Mouse (Mus musculus) left cerebral cortex, postnatal 14 days (tissue): ENCODE data around the gene Cd164. TPM values are rescaled to one million over a fixed set of nuclear protein-coding genes. Genes with fewer than 3 reads are reported as not detected.

Source experiments
- DNase-seq, 2 experiments: peaks; one replicate each; pipeline ENCODE4 v3.0.0; 2021 to 2022; ENCODE audit warnings: low spot score in 2 of 2, mixed read lengths in 1 of 2
- intact Hi-C: fragments of 180-260 bp; cut with DNase I; formaldehyde crosslinking; loops from one replicate; pipeline ENCODE4 v1.15.1; 2025
- total RNA-seq, 2 experiments: library from RNA; stranded (reverse); gene quantifications; 2 replicates each; pipeline ENCODE4 v1.2.3; 2021

Cd164 gene
- total RNA-seq, 2 experiments from 2014 or later, result 56.1 to 57.1 TPM

- DNase-seq, result peak; percentile 93 to 96
- intact Hi-C loops, result no loop called here
Measured at GRCm38 (mm10) chr10:41489708-41490517, 29.3 kb upstream of the Cd164 start, which contains the start of the genes Smpd2 and Ppil6. Gene Smpd2, minus strand, starts transcription at chr10:41490369. Gene Ppil6, plus strand, starts transcription at chr10:41490439.

- intact Hi-C loops, result no loop called here
- DNase-seq, result no peak
Measured at GRCm38 (mm10) chr10:41490518-41490873, 28.7 kb upstream of the Cd164 start.

- DNase-seq, result no peak
- intact Hi-C loops, result no loop called here
Measured at GRCm38 (mm10) chr10:41491111-41491510, 28.1 kb upstream of the Cd164 start.

GRCm38 (mm10) chr10:41500941-41501340 is 18.3 kb upstream of the Cd164 start:
- intact Hi-C loops, result loop anchor here (5.0 to 10.0 kb wide), 3 partner anchors 49 to 496 kb away; partner anchors contain the start of genes Ak9, Fig4 and Zbtb24
- peak; percentile 31 to 65 for DNase-seq

- DNase-seq, result no peak
- intact Hi-C loops, result loop anchor here (5.0 to 10.0 kb wide), 4 partner anchors 53 to 500 kb away; partner anchors contain the start of genes Ak9, Fig4 and Zbtb24
Measured at GRCm38 (mm10) chr10:41504996-41505395, 14.2 kb upstream of the Cd164 start.

- intact Hi-C loops, result loop anchor here (5.0 to 10.0 kb wide), 3 partner anchors 73 to 501 kb away; partner anchors contain the start of genes Ak9 and Fig4
- peak; percentile 79 to 90 for DNase-seq
Measured at GRCm38 (mm10) chr10:41505446-41505845, 13.8 kb upstream of the Cd164 start.

GRCm38 (mm10) chr10:41509160-41509559 is 10.1 kb upstream of the Cd164 start:
- intact Hi-C loops, result loop anchor here (5.0 to 10.0 kb wide), 3 partner anchors 77 to 504 kb away; partner anchors contain the start of genes Ak9 and Fig4
- no peak for DNase-seq

- DNase-seq, result no peak
- intact Hi-C loops, result loop anchor here (10.0 kb wide), 1 partner anchor 780 kb away; no protein-coding TSS in a partner anchor
Measured at GRCm38 (mm10) chr10:41514301-41514700, 4.9 kb upstream of the Cd164 start.

- intact Hi-C loops, result loop anchor here (10.0 kb wide), 1 partner anchor 780 kb away; no protein-coding TSS in a partner anchor
- no peak for DNase-seq
Measured at GRCm38 (mm10) chr10:41514921-41515320, 4.3 kb upstream of the Cd164 start.

- intact Hi-C loops, result loop anchor here (1.0 to 10.0 kb wide), 2 partner anchors 164 to 776 kb away; no protein-coding TSS in a partner anchor
- DNase-seq, result peak; percentile 67 to 68
Measured at GRCm38 (mm10) chr10:41518508-41518980, 670 bp upstream of the Cd164 start.

- intact Hi-C loops, result loop anchor here (10.0 kb wide), 1 partner anchor 775 kb away; no protein-coding TSS in a partner anchor
- DNase-seq, result peak; percentile 33 to 56
Measured at GRCm38 (mm10) chr10:41519640-41520409, 611 bp downstream of the Cd164 start.

- intact Hi-C loops, result no loop called here
Measured at GRCm38 (mm10) chr10:41520410-41520673, 1.1 kb downstream of the Cd164 start.

GRCm38 (mm10) chr10:41523386-41523785 is 4.2 kb downstream of the Cd164 start:
- DNase-seq, result no peak
- intact Hi-C loops, result no loop called here

More at GRCm38 (mm10) chr10:41520410-41520673, 1.1 kb downstream of the Cd164 start:
- no peak for DNase-seq

- no peak for DNase-seq
- intact Hi-C loops, result no loop called here
Measured at GRCm38 (mm10) chr10:41525696-41526095, 6.5 kb downstream of the Cd164 start.

GRCm38 (mm10) chr10:41529972-41530371 is 10.8 kb downstream of the Cd164 start:
- no peak for DNase-seq
- intact Hi-C loops, result no loop called here

GRCm38 (mm10) chr10:41535991-41536390 is 16.8 kb downstream of the Cd164 start:
- intact Hi-C loops, result no loop called here
- no peak for DNase-seq

- intact Hi-C loops, result no loop called here
- no peak for DNase-seq
Measured at GRCm38 (mm10) chr10:41536714-41537113, 17.5 kb downstream of the Cd164 start.

- intact Hi-C loops, result no loop called here
- DNase-seq, result no peak
Measured at GRCm38 (mm10) chr10:41537226-41537982, 18.2 kb downstream of the Cd164 start.

- intact Hi-C loops, result no loop called here
- DNase-seq, result no peak
Measured at GRCm38 (mm10) chr10:41537983-41538330, 18.7 kb downstream of the Cd164 start.
